Mouse (Mus musculus): ENCODE measurements around the gene Gnb1.

The Gnb1 gene

DNA sequence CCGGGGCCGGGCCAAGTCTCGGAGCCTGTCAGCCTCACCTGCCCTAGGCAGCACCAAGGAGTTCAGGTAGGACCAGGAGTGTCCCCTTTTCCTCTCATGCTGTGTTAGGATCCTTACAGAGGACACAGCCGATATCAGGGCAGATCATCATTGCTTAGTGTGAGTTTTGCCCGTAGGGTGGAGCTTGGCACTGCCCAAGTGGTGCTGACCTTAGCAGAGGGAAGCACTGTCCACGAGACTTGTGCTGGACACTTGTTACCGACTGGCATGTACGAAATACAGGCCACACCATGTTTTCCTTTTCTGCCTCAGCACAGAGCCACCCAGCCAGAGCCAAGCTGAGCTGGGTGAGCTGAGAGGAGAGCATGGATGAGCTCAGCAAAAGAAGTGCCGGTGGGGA is 86.0 kb downstream of the Gnb1 start:
- DNase-seq (ENCODE audit: low read depth, low spot score), result no peak

DNA sequence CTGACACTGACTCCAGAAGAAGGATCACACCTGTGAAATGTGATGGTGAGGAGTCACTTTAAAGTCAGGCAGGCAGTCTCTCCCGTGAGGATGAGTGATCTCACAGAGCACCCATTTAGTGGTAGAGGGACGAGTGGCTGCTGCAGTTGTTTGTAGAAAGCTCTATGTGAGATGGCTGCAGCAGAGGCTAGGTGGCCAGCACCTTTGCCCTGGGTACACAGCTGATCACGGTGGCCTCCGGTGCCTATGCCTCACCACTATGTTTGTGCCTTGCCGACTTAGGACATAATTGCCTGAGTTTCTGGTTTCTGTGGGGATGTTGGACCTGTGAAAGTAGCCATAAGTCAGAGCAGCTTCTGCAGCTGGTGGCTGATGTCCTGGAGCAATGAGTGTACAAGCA is 86.6 kb downstream of the Gnb1 start:
- DNase-seq (ENCODE audit: low read depth, low spot score), result no peak

DNA sequence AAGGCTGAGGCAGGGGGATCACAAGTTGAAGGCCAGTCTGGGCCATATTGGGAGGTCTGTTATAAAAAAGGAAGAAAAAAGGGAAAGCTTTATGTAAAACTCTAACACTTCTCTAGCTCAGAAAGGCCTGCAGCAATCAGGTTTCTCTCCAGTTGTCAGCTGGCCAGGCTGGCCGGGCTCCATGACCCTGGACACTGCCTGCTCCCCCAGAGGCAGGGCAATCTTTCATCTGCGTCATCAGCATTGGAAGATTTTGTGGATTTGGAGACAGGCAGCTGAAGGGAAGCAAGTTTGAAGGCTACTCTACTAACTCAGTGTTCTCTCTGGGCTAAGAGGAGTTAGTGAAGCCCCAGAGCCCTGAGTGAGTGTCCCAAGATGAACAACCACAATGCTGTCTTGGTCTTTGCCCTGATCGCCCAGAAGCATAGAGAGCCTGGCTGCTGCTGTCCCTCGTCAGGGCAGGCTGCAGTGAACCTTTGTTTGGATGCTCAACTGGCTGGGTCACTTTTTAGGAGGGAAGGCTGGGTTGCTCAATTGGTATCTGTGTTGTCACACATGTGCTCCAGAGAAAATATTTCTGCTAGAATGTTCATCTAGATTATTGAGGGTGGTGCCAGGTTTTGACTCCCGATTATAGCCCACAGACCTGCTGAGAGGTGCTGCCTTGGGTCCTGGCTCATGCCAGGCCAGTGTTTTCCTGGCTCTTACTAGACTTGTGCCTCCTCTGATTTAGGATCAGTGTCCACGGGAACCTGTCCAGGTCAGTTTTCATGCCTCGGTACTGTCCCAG is 87.4 kb downstream of the Gnb1 start:
- DNase-seq (ENCODE audit: low read depth, low spot score), result no peak

DNA sequence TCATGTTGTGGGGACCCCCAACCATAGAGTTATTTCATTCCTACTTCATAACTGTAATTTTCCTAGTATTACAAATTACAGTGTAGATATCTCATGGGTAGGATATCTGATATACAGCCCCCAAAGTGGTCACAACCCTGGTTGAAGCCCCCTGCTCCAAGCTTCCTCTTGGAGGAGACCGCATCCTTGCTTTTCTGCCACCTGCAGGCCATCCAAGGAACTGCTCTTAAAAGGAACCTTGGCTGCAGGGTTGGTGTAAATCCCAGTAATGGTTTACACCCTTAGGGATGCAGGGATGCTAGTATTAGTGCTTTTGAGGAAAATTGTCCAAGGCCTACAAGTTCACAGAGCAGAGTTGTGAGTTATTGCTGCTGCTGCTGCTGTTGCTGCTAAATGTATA is 89.3 kb downstream of the Gnb1 start:
- DNase-seq (ENCODE audit: low read depth, low spot score), result no peak

DNA sequence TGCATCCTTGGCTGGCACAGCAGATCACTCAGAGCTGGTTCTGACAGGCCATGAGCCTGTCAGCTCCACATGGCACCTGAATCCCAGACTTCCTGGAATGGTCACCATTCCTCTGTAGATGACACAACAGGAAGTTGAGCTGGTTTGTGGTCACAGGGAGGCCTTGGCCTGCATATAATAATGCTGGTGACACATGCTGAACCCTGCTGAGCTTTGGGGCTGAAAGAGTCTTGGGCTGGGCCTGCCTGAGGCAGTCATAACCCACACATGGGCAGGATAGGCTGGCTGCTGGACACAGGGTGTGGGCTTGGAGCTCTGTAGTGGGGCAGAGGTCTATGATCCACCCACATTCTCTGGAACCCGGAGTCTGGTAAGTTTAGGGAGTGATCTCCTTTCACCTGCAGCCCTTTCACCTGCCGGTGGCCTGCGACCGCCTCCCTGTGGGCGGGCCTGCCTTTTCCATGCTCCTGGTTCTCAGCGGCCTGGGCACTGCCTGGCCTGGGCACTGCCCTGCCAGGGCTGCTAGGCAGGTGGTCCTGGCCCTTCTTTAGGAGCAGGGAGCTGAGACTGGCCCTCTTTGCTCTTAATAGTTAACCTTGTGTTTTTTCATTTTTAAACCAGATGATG is 91.2 kb downstream of the Gnb1 start:
- DNase-seq (ENCODE audit: low read depth, low spot score), result no peak

DNA sequence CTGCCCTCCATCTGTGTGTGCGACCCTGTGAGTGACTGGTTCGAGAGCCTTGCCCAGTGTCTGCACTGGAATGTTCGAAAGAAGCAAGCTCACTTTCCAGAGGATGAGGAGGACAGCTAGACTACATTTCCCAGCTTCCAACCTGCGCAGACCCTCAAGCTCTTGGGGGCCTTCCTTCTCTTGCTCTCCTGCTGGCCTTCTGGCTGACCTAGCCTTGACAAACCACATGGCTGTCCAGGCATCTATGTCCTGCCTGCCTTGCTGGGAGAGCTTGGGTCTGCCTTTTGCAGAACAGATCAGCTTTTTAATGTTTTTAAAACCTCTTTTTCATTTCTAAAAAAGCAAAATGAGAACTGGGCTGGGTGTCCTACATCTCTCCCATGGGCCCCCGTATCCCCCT is 98.2 kb downstream of the Gnb1 start:
- no peak for DNase-seq (ENCODE audit: low read depth, low spot score)

DNA sequence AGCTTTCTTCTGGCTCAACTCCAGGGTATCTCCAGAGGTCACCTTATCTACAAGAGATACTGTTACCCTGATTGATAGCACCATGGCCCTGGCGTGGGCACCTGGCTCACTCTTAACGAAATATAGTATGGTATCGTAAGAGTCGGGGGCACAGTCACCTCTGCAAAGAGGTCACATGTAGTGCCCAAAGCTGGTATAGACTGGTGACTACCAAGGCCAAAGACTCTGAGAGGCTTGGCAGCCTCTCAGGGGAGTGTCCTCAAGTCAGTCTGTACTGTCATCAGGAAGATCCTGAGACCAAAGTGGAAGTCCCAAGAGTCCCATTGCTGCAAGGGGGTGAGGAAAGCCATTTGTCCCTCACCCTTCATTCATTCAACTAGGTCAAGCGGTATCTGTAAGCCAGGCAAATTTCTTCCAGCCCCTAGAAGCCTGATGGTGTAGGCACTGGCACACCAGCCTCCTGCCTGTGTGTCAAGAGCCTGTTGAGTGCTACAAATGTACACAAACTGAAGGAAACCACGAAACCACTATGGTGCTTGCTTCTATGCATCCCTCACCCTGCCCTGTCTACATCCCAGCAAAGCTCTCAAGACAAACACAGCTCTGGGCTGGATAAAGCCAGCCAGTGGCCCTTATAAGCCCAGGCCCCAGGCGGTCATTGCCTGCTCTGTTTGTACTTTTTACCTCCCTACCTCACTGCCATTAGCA is 100.0 kb downstream of the Gnb1 start:
- DNase-seq (ENCODE audit: low read depth, low spot score), result no peak

DNA sequence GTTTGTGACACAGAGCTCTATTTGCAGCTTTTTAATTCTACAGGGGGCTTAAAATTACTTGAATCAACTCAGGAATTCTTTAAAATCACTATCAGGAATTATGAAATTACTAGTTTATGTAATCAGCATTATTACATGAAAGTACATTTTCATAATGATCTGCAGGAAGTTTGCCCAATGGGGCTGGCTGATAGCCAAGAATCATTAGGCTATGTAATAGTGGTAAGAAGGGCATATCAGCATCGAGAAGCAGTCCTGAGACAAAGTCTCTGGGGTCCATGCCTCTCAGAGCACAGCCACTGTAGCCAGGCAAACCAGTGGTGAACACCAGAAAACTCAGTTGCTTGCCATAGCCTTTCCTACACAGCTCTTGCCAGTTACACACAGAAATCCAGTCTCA is 102.6 kb downstream of the Gnb1 start:
- no peak for DNase-seq (ENCODE audit: low read depth, low spot score)

DNA sequence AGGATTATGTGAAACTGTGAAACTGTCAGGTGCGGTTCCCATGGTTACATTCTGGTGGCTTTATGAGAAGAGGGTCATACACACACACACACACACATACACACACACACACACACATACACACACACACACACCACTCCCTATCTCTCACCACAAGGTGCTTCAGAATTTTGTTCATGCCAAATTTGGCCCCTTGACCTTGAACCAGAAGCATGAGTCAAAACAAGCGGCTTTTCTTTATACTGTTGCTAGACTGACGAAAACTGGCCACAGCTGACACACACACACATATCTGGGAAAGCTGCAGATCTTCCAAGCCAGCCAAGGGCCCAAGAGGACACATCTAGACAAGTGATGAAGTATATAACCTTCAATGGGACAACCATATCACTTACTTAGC is 104.6 kb downstream of the Gnb1 start:
- no peak for DNase-seq (ENCODE audit: low read depth, low spot score)

DNA sequence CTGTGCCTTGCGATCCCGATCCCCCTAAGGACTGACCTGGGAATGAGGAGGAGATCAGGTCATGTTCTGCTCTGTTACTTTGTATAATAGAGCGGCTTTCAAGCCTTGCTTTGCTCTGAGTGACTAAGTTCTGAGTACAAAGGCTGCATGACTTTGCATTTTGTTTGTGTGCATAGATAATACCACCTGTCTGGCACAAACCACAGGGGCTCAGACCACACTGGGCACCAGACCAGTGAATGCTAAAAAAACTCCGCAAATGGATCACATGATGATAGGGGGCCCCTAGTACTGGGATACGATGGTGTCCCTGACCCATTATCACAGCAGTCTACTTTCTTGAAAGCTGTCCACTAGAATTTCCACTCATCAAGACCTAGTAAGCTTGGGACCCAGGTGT is 105.4 kb downstream of the Gnb1 start:
- no peak for DNase-seq (ENCODE audit: low read depth, low spot score)

DNA sequence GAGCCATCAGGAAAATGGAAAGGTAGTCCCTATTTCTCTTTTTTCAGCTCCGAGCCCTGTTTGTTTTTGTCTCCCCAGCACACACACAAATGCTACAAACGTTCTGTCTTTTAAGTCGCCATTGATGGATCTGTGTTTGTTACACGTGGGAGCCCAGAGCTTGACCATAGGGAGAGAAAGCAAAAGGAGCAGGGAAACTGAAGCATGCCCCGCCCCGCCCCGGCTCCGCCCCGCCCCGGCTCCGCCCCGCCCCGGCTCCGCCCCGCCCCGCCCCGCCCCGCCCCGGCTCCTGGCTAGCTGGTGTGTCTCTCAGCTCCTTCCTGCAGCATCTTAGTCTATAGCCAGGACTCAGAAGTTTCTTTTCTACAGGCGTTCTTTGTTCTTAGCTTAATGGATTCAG is 107.4 kb downstream of the Gnb1 start:
- no peak for DNase-seq (ENCODE audit: low read depth, low spot score)

DNA sequence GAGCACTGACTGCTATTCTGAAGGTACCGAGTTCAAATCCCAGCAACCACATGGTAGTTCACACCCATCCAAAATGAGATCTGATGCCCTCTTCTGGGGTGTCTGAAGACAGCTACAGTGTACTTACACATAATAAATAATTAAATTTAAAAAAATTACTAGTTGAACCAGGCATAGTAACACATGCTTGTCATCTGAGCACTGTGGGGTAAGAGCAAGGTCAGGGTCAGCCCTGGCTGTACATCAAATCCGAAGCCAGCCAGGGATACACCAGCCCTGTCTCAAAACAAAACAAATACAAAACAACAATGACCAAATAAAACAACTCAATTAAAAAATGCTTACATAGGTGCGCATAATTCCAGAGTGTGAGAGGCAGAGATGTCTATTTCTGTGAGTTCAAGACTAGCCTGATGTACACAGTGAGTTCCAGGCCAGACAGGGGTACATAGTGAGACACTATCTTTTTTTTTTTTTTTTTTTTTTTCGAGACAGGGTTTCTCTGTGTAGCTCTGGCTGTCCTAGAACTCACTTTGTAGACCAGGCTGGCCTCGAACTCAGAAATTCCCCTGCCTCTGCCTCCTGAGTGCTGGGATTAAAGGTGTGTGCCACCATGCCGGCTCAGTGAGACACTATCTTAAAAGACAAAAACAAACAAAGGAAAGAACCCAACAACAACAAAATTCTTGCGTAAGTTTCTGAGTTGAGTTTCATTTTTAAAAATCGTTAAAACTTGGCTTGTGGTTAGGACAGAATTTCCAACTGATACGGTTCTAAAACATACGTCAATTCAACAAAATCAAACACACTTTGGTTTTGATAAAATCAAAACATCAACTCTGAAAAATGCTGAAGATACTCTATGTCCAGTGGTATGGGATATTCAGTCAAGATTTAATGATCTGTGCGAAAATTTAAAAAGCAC is 109.0 kb downstream of the Gnb1 start:
- no peak for DNase-seq (ENCODE audit: low read depth, low spot score)

DNA sequence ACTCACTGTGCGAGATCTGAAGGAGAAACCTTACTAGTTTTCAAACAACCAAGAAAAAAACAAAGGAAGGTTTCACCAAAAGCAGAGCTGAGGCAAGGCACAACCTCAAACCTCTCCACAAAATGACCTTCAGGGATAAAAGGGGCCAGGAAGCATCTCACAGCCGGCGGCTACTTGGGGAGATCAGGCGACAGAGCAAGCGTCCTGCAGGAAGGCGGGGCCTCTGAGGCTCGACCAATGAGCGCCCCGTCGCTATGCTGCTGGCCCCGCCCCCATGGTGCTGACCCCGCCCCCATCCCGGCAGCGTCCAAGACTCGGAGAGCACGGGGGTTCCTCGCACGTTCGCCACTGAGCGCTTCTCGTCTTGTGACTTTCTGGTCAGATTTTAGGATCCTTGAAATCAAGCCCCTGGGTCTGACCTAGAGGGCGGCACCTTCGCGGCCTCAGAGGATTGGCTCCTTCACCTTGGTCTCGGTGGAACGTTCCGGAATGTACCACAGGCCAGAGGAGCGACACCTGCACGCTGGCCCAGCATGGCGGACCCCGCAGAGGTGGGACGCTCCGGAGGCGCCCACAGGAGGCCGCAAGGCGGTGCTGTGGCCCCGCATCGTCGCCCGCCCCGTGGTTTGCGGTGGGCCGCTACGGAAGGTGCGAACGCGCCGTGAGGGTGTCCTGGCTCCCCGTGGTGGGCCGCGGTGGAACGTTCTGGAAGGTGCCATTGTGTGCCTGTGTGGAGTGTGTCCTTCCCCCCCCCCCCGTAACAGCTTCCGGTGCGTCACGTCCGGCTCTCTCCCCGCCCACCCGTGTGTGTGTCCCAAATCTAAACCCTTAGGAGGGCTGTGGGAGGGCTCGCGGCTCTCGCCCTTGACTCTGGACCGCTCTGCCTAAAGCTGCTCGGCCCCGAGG is 110.2 kb downstream of the Gnb1 start, which contains the start of gene Slc35e2:
TSS of gene Slc35e2 (plus strand) at position 326 of the 906 bp plus-strand sequence.
- peak; percentile 92 for DNase-seq (ENCODE audit: low read depth, low spot score)

DNA sequence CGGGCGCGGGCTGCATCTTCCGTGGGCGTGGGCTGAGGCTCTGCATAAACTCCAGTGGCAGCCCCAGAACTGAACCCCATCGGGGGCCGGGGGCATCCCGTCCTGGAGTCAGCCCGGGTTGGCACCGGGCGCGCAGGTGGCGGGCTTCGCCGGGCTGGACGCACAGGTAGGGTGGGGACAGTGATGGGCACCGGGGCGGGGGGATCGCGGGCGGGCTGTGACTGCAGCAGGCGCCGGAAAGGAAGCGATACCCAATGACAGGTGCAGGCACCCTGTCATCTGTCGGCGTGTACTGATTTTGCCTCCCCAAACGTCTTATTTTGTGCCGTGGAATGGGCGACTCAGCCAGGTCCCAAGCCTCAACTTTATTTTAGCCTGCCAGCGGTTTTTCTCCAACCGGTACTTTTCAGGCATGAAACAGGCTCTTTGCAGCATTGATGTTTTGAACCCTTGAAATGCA is 110.9 kb downstream of the Gnb1 start:
- DNase-seq (ENCODE audit: low read depth, low spot score), result no peak

DNA sequence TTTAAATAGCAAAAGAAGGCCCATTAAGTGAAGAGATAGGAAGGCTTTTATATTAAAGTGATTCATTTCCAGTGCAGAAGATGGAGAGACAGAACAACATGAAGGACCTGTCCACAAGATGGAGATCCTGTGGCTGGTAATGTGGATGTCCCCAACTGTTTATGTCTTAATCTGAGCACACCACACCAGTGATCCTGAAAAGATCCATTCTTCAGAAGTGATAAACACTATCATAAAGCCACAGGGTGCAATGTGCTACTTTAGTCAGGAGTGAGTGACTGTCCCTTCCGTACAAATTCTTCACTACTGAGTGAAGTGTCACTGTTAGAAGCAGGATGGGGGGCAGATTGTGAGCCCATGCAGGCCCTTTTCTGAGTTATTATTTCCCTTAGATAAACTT is 111.6 kb downstream of the Gnb1 start:
- no peak for DNase-seq (ENCODE audit: low read depth, low spot score)

DNA sequence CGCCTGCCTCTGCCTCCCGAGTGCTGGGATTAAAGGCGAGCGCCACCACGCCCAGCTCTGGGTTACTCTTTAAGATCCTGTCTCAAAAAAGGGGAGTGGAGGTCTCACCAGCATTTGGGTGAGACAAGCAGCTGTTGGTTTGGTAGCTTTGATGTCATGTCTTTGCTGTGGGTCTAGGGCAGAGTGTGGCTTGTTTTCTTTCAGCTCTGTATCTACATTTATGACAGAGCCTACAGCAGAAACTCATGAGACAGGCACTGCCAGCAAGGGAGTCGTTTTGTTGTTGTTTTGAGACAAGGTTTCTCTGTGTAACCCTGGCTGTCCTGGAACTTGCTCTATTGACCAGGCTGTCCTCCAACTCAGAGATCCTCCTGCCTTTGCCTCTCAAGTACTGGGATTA is 112.6 kb downstream of the Gnb1 start:
- no peak for DNase-seq (ENCODE audit: low read depth, low spot score)

DNA sequence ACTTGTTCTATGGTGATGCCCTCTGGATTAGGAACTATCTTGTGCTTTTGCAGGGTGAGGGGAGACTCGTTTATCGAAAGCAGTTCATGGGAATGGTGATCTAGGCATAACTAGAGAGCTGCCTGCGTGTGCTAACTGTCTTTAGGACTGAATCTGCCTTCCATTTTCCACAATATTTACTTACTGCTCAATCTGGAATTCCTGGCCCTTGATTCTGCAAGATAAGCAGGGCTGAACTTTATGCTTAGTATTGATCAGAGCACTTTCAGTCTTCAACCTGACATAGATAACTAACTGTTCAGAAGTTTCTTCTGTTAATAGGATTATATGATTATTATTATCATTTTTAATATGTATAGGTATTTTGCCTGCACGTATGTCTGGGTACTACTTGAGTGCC is 114.0 kb downstream of the Gnb1 start:
- no peak for DNase-seq (ENCODE audit: low read depth, low spot score)

DNA sequence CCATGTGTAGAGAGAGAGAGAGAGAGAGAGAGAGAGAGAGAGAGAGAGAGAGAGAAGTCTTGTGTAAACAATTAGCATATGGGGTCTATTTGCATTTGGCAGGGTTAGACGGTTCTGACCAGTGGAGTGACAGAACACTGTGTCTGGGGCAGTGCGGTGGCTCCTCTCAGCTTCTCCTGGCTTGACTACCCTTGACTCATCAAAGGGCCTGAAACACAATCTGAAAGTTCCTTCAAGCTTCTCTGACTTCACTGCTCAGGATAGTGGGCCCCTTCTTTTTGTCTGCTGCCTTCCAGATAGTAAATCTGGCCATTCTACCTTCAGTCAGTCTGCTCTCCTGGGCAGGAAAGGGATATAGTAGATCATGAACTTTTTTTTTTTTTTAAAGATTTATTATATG is 115.7 kb downstream of the Gnb1 start:
- no peak for DNase-seq (ENCODE audit: low read depth, low spot score)

All from telencephalon, adult 2 months (tissue).